Mouse (Mus musculus) layer of hippocampus, postnatal 25 days (tissue): Measurements from ENCODE around the gene Cideb. TPM values are rescaled to one million over a fixed set of nuclear protein-coding genes. Genes with fewer than 3 reads are reported as not detected.

Source experiments
- DNase-seq, 2 experiments: peaks; one replicate each; pipeline ENCODE4 v3.0.0; 2022; ENCODE audit warnings: mixed read lengths in 2 of 2, low spot score in 1 of 2; ENCODE audit errors: extremely low spot score in 1 of 2
- total RNA-seq, 2 experiments: library from RNA; stranded (reverse); gene quantifications; 2 replicates each; pipeline ENCODE4 v1.2.3; 2021

The Cideb gene
- total RNA-seq, 2 experiments from 2014 or later = 1.4 to 2.1 TPM

DNA sequence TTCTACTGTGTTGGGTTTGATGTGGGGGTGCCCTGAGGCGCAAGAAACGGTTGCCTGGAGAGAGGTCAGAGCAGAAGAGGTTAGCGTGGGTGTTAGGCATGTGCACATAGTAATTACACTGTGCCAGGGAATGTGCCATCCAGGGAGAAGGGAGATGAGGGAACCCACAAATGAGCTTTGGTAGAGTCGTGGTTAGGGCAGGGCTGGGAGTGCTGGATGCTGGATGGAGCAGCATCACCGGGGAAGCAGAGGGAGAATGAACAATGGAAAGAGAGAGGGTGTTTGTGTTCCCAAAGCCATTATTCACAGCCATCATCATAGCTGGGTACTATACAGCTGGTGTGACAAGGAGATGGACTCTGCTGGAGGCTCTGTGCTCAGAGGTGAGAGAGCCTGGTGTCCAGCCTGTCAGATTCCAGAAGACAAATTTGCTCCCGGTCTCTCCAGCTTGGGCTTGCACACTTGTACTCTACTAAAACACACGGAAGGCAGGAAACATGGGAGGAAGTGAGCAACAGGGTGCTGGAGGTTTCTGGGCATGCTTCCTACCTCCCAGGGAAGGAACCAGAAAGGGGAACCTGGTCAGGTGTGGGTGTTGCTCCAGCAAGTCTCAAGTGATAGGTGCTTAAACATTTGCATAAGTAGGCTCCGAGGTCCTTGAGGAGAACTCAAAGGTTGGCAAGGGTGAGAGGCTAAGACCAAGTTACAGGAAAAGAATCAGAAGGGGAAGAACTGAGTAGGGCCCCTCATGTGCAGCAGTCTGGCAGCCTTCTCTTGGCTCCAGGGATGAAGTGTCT, 30.2 kb downstream of the Cideb start:
- no peak for DNase-seq

DNA sequence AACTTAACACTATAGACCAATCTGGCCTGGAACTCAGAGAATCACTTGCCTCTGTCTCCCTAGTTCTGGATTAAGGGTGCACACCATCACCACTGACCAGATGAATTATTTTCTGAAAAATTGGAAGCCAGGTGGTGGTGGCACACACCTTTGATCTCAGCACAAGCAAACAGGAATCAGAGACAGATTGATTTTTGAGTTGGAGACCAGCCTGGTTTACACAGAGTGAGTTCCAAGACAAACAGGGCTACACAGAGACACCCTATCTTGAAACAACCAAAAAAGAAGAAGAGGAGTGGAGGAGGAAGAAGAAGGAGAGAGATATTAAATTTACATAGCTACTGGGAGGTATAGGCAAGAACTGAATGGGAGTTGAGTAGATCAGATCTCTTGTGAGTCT, 32.0 kb downstream of the Cideb start:
- DNase-seq = no peak

- no peak for DNase-seq
Observed at GRCm38 (mm10) chr14:55724411-55724871, 33.8 kb downstream of the Cideb start.

- no peak for DNase-seq
Observed at GRCm38 (mm10) chr14:55723433-55723832, 34.8 kb downstream of the Cideb start.

- DNase-seq = no peak
Observed at GRCm38 (mm10) chr14:55722438-55722945, 35.8 kb downstream of the Cideb start.

- DNase-seq = peak; percentile 93 to 94
Observed at GRCm38 (mm10) chr14:55721700-55722437, 36.4 kb downstream of the Cideb start, which contains the start of gene Rabggta. TSS of gene Rabggta (minus strand) at chr14:55722263.

GRCm38 (mm10) chr14:55721076-55721475, 37.2 kb downstream of the Cideb start:
- no peak for DNase-seq

DNA sequence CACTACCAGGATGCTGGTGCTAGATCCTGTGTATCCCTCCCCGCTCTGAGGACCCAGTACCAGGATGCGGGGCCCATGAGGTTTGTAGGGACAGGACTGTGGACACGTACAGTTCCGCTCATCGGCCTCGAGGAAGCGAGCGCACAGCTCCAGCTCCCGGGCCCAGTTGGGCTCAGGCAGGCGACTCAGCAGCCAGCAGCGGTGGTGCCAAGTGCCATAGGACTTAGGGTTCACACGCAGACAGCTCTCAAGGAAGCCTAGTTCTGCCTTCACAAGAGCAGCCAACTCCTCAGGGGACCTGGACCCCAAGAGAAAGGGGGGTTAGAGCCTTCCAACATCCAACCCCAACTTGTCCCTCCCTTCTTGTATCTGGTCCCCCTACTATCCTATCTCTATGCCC, 37.6 kb downstream of the Cideb start:
- DNase-seq = no peak

DNA sequence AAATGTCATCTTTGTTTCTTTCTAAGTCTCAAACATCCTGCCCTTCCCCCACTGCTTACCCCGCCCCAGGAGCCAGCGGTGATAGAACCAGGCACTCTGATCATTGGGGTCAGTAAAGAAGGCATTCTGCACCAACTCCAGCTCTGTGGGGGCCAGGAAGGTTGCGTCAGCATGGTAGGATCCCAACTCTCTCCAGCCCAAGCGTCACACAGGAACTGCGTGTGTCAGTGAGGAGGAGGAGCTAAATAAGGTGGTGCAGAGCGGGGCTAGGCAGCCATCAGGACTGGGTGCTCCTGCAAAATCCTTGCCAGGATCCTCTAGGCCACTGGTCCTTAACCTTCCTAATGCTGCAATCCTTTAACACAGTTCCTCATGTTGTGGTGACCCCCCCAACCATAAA, 38.5 kb downstream of the Cideb start:
- DNase-seq = no peak

DNA sequence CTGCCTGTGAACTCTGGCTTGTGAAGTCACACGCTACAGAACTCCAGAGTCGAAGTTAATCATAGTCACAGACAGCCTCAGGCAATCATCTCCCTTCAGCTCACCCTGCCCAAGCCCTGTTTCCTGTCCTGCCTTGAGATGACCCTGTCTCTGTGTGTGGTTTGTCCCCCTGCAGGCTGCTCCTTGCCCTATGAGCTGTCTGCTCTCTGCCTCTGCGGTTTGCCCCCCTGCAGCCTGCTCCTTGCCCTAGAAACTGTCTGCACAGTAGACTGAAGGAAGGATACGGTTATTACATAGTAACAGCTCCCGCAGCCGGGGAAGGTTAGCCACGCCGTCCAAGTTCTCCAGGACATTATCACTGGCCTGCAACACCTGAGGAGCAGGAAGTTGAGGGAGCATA, 41.4 kb downstream of the Cideb start:
- DNase-seq = no peak

- DNase-seq = no peak
Observed at GRCm38 (mm10) chr14:55716271-55716670, 42.0 kb downstream of the Cideb start.

DNA sequence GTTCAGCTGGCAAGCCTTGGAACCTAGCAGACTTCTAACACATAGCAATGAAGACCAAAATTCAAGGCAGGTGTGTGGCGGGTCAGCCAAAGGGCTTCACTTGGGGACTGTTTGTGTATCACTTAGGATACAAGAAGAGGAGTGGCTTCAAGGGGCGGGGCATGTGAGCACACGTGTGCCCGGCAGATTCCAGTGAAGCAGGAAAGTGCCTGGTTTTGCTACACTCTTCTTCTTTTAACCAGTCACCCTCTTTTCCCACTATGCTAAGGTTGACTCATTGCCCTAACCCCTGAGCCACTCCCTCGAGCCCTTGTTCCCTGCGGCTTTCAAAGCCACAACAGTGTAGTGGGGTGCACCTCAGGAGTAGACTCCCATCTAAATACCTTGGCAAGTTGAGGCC, 43.4 kb downstream of the Cideb start:
- DNase-seq = no peak

DNA sequence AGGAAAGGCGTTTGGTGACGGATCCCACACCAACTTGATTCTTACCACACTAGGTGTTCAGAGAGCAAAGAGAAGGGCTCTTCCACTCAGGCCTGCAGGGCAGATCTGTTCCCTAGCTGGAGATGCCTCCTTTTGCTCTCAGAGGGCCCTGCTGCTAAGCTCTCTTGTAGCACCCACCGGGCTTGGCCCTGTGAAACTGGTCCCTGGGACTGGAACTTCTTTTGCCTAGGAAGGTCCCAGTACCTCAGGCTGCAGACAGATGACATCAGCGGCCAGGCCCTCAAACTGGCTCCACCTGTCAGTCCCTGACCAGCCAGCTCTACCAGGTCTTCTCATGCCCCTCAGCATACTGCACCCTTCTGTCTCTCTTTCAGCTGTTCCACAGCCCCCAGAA, 44.5 kb downstream of the Cideb start, which contains the start of gene Tgm1:
Gene Tgm1 (minus strand): TSS at position 198 of the 394 bp plus-strand sequence.
- DNase-seq = no peak

DNA sequence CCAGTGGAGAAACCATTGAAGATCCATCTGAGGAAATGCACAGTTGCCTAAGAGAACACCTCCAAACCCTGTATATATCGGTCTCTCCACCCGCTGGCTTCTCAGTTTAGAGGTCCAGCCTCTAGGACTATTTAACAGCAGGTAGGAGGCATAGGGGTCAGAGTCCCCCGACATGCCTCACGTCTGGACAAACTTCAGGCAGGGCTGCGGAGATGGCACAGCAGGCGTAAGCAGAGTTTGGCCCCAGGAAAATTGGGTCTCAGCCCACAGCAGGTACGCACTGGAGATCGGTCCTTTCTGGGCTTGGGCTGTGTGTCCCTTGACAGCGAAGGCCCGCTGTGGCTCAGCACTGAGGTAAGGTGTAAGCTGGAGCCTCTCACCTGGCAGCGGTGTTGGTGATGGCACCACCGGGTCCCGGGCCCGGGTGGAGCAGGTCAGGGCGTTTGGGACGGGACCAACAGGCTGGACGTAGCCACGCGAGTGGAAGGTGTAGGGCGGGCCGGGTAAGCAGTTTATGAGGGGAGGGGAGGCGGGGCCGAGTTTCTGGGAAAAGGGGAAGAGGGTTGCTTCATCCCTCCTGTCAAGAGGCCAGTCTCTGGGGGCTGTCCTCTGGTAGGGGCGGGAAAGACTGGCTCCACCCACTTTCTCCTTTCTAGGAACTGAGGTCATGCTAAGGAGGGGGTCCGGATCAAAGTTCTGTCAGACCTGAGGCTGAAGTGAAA, 45.1 kb downstream of the Cideb start:
- no peak for DNase-seq

GRCm38 (mm10) chr14:55711786-55712185, 46.5 kb downstream of the Cideb start:
- no peak for DNase-seq

GRCm38 (mm10) chr14:55709509-55709908, 48.7 kb downstream of the Cideb start:
- DNase-seq = no peak

DNA sequence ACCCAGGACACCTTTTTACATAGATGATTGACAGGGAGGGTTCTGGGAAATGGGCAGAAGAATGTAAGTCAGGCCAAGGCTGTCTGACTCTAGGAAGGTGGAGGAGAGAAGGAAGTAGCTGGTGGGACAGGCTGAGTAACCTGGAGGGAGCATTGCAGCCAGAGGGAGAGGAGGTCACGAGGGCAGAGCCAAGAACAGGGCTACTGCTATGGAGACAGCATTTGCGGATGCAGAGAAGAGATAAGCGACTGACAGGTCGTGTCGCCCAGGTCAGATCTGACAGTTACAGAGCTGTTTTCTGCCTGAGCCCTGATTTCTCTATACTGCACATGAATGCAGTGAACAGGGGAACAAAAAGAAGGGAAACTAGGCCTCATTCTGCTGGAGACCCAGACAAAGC, 50.9 kb downstream of the Cideb start:
- DNase-seq = no peak

DNA sequence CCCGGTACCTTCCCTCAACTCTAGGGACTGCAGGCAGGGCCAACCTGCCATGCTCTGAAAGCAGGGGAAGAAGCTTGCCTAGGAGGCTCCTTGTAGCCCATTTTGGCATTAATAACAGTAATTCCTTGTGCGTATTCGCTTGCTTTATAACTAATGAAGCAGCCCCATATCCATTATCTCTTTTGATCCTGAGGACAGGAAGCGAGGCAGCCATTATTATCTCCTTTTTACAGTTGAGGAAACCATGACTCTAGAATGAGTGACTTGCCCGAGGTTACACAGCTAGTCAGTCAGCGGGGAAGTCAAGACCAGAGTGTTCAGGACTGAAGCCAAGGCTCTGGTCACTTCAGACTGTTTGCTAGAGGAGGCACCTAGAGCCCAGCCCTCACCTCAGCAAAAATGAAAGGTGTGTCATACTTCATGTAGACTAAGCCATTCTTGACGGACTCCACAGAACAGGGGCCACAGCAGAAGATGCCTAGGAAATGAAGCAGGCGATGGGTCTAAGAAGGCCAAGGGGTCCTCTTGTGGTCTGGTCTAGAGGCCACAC, 52.1 kb downstream of the Cideb start:
- DNase-seq = no peak
